Mouse (Mus musculus): ENCODE data around the gene Schip1.

GRCm38 (mm10) chr3:68196933-68197332, 132.3 kb downstream of the Schip1 start:
- TF ChIP-seq CTCF (IDR thresholded peaks at IDR 0.05; ENCODE audit: control insufficient read depth, insufficient read depth, low read length) = no peak
- no peak for TF ChIP-seq POLR2A (IDR thresholded peaks at IDR 0.05; ENCODE audit: borderline replicate concordance, control insufficient read depth, low read depth, low read length)

All from bone marrow, adult 2 months (tissue).